ENCODE assay signal across 15 mouse cellular contexts in the genomic region with DNA sequence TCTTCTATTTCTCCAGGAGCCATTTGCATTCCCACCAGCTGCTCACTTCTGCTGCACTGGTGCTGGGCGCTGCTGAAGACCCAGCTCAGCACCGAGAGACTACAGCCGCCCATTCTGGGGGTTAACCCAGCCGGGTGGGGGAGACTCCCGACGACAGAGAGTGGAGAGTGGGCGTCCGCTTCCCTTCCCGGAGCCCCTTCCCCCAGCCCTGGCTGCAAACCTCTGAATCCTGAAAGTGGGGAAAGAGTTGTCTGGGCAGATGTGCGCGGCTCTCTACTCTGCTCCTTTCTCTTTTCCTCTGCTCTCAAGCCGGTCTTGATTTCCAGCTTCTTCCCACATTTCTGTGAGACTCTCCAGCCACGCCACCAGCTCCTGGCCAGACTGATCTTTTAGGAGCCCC. TPM values are rescaled to one million over a fixed set of nuclear protein-coding genes. Genes with fewer than 3 reads are reported as not detected.
A peak's percentile ranks its signal among the peaks of the same experiment; 100 is the strongest.
DNase-seq lines count a peak whose midpoint lies in the region; ATAC-seq and TF ChIP-seq lines count a peak whose summit lies in the region.
"Had no signal": no experiment of that assay in that cellular context is flagged by ENCODE, and none has a peak within 500 bp of the region (broad histone marks: within the 10 kb centered on the region; RNA-seq: fewer than 3 reads in every experiment).

No protein-coding gene starts in this region.

- intact Hi-C loops in gastrocnemius, postnatal 14 days (cut with DNase I; ENCODE audit: low total_unique reads), result loop anchor here (10.0 kb wide), 1 partner anchor 312 kb away; no protein-coding TSS in a partner anchor

- DNase-seq in hindbrain, embryonic 10.5 days (ENCODE audit: low spot score), result peak; percentile 59
- no peak for DNase-seq in hindbrain, postnatal 0 days (ENCODE audit: low spot score)
- DNase-seq in embryo, embryonic 11 days, result peak; percentile 47
- peak; percentile 49 for DNase-seq in midbrain, embryonic 14.5 days
- no peak for DNase-seq in layer of hippocampus, postnatal 36 days
- DNase-seq in T-cell, adult 2 months (ENCODE audit: low spot score), result no peak
- DNase-seq in gastrocnemius, postnatal 14 days, result no peak
- DNase-seq: heart, adult 11 months; kidney, adult 8-10 months; thymus, postnatal 25 days had no signal

- H3K27me3 ChIP-seq in hindbrain, embryonic 10.5 days (ENCODE audit: insufficient read depth, poor library complexity, severe bottlenecking), result peaks cover 98% of the 10 kb centered on the region
- peaks cover 55% of the 10 kb centered on the region for H3K27me3 ChIP-seq in hindbrain, postnatal 0 days (ENCODE audit: insufficient read depth, low read length)
- H3K27me3 ChIP-seq in embryonic facial prominence, embryonic 13.5 days, result peaks cover 91% of the 10 kb centered on the region
- peaks cover 79% of the 10 kb centered on the region for H3K27me3 ChIP-seq in midbrain, embryonic 14.5 days (ENCODE audit: control insufficient read depth, insufficient read depth, low read length)

- TF ChIP-seq CTCF in hindbrain, postnatal 0 days (IDR thresholded peaks at IDR 0.05; ENCODE audit: low read depth), result no peak

- H3K9ac ChIP-seq in hindbrain, postnatal 0 days (replicated peaks; ENCODE audit: low read length), result no peak overlapping the region
- H3K9ac ChIP-seq in embryonic facial prominence, embryonic 13.5 days, result 0 out of 2 replicates have a peak overlapping the region, but pooled peaks have one; percentile 27
- no peak overlapping the region for H3K9ac ChIP-seq in midbrain, embryonic 14.5 days (replicated peaks; ENCODE audit: low read length)
- H3K9ac ChIP-seq: liver, embryonic 15.5 days had no signal

- no peak overlapping the region for H3K4me2 ChIP-seq in hindbrain, postnatal 0 days (ENCODE audit: low read depth, low read length)
- H3K4me2 ChIP-seq in embryonic facial prominence, embryonic 13.5 days, result peak overlapping the region; percentile 51
- H3K4me2 ChIP-seq in midbrain, embryonic 14.5 days (ENCODE audit: low read length), result peak overlapping the region; percentile 16; the same call in 1 of the 2 replicates
- H3K4me2 ChIP-seq: liver, embryonic 15.5 days had no signal

- WGBS in hindbrain, embryonic 10.5 days, result 1% methylated on average over 13 of the region's 13 CpGs
- 2% methylated on average over 13 of the region's 13 CpGs for WGBS in hindbrain, postnatal 0 days
- under 1% methylated on average over 13 of the region's 13 CpGs for WGBS in embryonic facial prominence, embryonic 13.5 days
- under 1% methylated on average over 13 of the region's 13 CpGs for WGBS in midbrain, embryonic 14.5 days

- no peak overlapping the region; the same call in 1 of the 2 replicates for H3K4me3 ChIP-seq in hindbrain, embryonic 10.5 days
- H3K4me3 ChIP-seq in hindbrain, postnatal 0 days (ENCODE audit: low read length), result no peak overlapping the region
- H3K4me3 ChIP-seq in embryonic facial prominence, embryonic 13.5 days, result peak overlapping the region; percentile 25
- no peak overlapping the region for H3K4me3 ChIP-seq in midbrain, embryonic 14.5 days (replicated peaks; ENCODE audit: low read depth, low read length)
- H3K4me3 ChIP-seq: liver, embryonic 15.5 days; megakaryocyte, embryonic 14.5 days had no signal

- H3K9me3 ChIP-seq in hindbrain, embryonic 10.5 days, result no peaks in the 10 kb centered on the region
- H3K9me3 ChIP-seq in hindbrain, postnatal 0 days (ENCODE audit: low read length), result no peaks in the 10 kb centered on the region
- H3K9me3 ChIP-seq in embryonic facial prominence, embryonic 13.5 days, result no peaks in the 10 kb centered on the region
- no peaks in the 10 kb centered on the region for H3K9me3 ChIP-seq in midbrain, embryonic 14.5 days (ENCODE audit: control insufficient read depth, low read length)
- H3K9me3 ChIP-seq: liver, embryonic 15.5 days had no signal

- ATAC-seq in hindbrain, postnatal 0 days, result no peak
- no peak for ATAC-seq in embryonic facial prominence, embryonic 13.5 days (ENCODE audit: insufficient number of reproducible peaks, insufficient read depth, low FRiP score, low TSS enrichment, low read depth)
- no peak for ATAC-seq in midbrain, embryonic 14.5 days (ENCODE audit: low FRiP score, low TSS enrichment)

- no peak overlapping the region for H3K27ac ChIP-seq in hindbrain, embryonic 10.5 days
- no peak overlapping the region for H3K27ac ChIP-seq in hindbrain, postnatal 0 days
- H3K27ac ChIP-seq in embryonic facial prominence, embryonic 13.5 days, result no peak overlapping the region
- no peak overlapping the region for H3K27ac ChIP-seq in midbrain, embryonic 14.5 days (replicated peaks; ENCODE audit: low read depth, low read length)
- H3K27ac ChIP-seq: liver, embryonic 15.5 days had no signal

- no peaks in the 10 kb centered on the region for H3K36me3 ChIP-seq in hindbrain, embryonic 10.5 days
- no peaks in the 10 kb centered on the region for H3K36me3 ChIP-seq in hindbrain, postnatal 0 days (ENCODE audit: insufficient read depth, low read length)
- H3K36me3 ChIP-seq in embryonic facial prominence, embryonic 13.5 days, result no peaks in the 10 kb centered on the region
- no peaks in the 10 kb centered on the region for H3K36me3 ChIP-seq in midbrain, embryonic 14.5 days (ENCODE audit: control insufficient read depth, insufficient read depth, low read length)
- H3K36me3 ChIP-seq: liver, embryonic 15.5 days had no signal

- peaks cover 29% of the 10 kb centered on the region for H3K4me1 ChIP-seq in hindbrain, embryonic 10.5 days (replicated peaks)
- H3K4me1 ChIP-seq in hindbrain, postnatal 0 days (ENCODE audit: insufficient read depth, low read length), result no peaks in the 10 kb centered on the region
- H3K4me1 ChIP-seq in embryonic facial prominence, embryonic 13.5 days, result peaks cover 20% of the 10 kb centered on the region
- H3K4me1 ChIP-seq in midbrain, embryonic 14.5 days (ENCODE audit: control insufficient read depth, insufficient read depth, low read length), result peaks cover 9% of the 10 kb centered on the region; the same call in 1 of the 2 replicates
- H3K4me1 ChIP-seq: liver, embryonic 15.5 days had no signal

RNA-seq across cellular contexts. Expression of gene Pitx2, which starts 2.6 kb away (rescaled TPM):
- 7.1 and 21.1 TPM in 2 replicates for polyA plus RNA-seq in hindbrain, embryonic 10.5 days (2016; fragmentation: Nextera tagmentation; extraction: Ambion mirVana)
- 0.61 and 2.4 TPM in 2 replicates for total RNA-seq in hindbrain, postnatal 0 days (2014; rRNA removed)
- polyA plus RNA-seq in hindbrain, postnatal 0 days (2015; fragmentation: Nextera tagmentation; extraction: Ambion mirVana), result 1.0 TPM in 2 replicates
- 62.5 and 65.6 TPM in 2 replicates for polyA plus RNA-seq in embryonic facial prominence, embryonic 13.5 days (2015; fragmentation: Nextera tagmentation; extraction: Ambion mirVana)
- 27.0 and 27.5 TPM in 2 replicates for polyA plus RNA-seq in midbrain, embryonic 14.5 days (2014; fragmentation: Nextera tagmentation; extraction: Ambion mirVana)
- total RNA-seq in layer of hippocampus, postnatal 36 days (2021), result not detected
- 1 to 10 TPM; 9.0 to 9.2 TPM for total RNA-seq in gastrocnemius, postnatal 14 days (2021)
- total RNA-seq: layer of hippocampus, postnatal 25 days had no signal
- polyA plus RNA-seq: spleen, adult 2 months had no signal

Comparison
In these comparisons a context has a peak if more than half of its experiments do, and no peak if none do; other contexts are left out.
1. DNase-seq: peak in hindbrain, embryonic 10.5 days (single experiment), embryo, embryonic 11 days (single experiment) and midbrain, embryonic 14.5 days (single experiment); none in hindbrain, postnatal 0 days (single experiment), layer of hippocampus, postnatal 36 days (0 of 2), T-cell, adult 2 months (single experiment) and gastrocnemius, postnatal 14 days (single experiment).